Mouse (Mus musculus) cerebellum, adult 2 months (tissue): ENCODE data around the gene Limch1. TPM values are rescaled to one million over a fixed set of nuclear protein-coding genes. Genes with fewer than 3 reads are reported as not detected.

ENCODE experiments used
- DNase-seq, 2 experiments: peaks; one replicate each; pipeline ENCODE4 v3.0.0; 2021
- H3K27ac ChIP-seq: fragments of 200-500 bp; 2 replicates; pipeline ENCODE4 v1.5.1; 2012; ENCODE audit warnings: low read length, control low read depth, inconsistent platforms; ENCODE audit not compliant: insufficient read depth
- H3K27me3 ChIP-seq: fragments of 200-500 bp; 2 replicates; pipeline ENCODE4 v1.6.1; 2012; ENCODE audit warnings: inconsistent platforms, mild to moderate bottlenecking, low read length, moderate library complexity; ENCODE audit not compliant: control insufficient read depth, insufficient read depth
- H3K4me1 ChIP-seq: fragments of 200-500 bp; 2 replicates; pipeline ENCODE4 v1.6.1; 2011; ENCODE audit warnings: low read length; ENCODE audit not compliant: control insufficient read depth, insufficient read depth
- H3K4me3 ChIP-seq: fragments of 200-500 bp; replicated peaks from 2 replicates; pipeline ENCODE3; 2011; ENCODE audit warnings: mild to moderate bottlenecking, low read depth, low read length, control low read depth; ENCODE audit not compliant: insufficient read depth
- CTCF ChIP-seq: fragments of 200-500 bp; IDR thresholded peaks from 2 replicates; pipeline ENCODE4 v1.5.1; 2011; ENCODE audit warnings: low read depth, mild to moderate bottlenecking, control low read depth, low read length, moderate library complexity, borderline replicate concordance; ENCODE audit not compliant: insufficient read depth
- POLR2A ChIP-seq: fragments of 200-500 bp; IDR thresholded peaks from 2 replicates; pipeline ENCODE4 v1.6.1; 2011; ENCODE audit warnings: low read length, control low read depth, borderline replicate concordance; ENCODE audit not compliant: insufficient read depth
- WGBS: fragments of 180-500 bp; shearing (Covaris S2); methylation state at CpG from one replicate; pipeline ENCODE4 v1.1.7; 2018; 5-methylcytosine and 5-hydroxymethylcytosine counted together
- polyA plus RNA-seq: library from polyadenylated mRNA; depleted of rRNA; stranded (reverse); fragments of >200 nt; gene quantifications from 2 replicates; pipeline ENCODE4 v1.2.3, GENCODE M21; 2012

Gene Limch1
- polyA plus RNA-seq, 1 experiment = 68.1 TPM

DNA sequence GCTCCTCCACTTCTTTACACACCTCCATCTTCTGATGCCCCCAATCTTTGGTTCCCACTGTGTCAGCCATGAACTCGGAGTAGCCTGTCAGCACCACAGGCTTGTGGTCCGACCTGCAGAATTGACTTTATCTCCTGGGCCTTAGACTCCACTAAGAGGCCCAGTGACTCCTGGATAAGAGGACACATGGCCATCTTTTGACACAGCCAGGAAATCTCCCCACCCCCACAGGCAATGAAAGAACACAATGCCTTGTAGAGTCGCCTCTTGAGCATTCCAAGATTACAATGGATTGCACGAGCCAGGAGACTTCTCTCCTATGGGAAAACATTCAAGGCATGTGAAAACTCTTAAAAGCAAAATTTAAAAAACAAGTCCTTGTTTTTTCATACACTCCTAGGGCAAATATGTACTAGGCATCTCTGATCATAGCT is 30.1 kb upstream of the Limch1 start:
- no peak overlapping the region for H3K4me3 ChIP-seq
- H3K27me3 ChIP-seq = no peaks in the 10 kb centered on the region
- H3K27ac ChIP-seq = no peak overlapping the region
- WGBS = 63% methylated on average over 4 of the region's 4 CpGs
- no peak for DNase-seq
- no peaks in the 10 kb centered on the region for H3K4me1 ChIP-seq
- no peak for TF ChIP-seq CTCF
- no peak for TF ChIP-seq POLR2A

DNA sequence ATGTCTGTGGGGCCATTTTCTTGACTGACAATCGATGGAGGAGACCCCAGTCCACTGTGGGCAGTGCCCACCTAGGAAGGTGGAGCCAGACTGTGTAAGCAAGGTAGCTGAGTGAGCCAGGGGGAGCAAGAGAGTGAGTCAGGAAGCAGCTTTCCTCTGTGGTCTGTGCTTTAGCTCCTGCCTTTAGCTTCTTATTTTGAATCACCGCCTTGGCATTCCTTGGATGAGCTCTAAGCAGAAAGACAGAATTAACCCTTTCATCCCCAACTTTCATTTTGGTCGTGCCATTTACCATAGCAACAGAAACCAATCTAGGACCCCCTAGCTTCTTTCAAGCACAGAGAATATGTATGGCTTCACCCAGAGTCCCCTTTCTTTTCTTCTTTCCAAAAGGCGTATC is 27.7 kb upstream of the Limch1 start:
- 61% methylated on average over 4 of the region's 4 CpGs for WGBS
- TF ChIP-seq POLR2A (no peak), CTCF (no peak)
- no peak for DNase-seq

DNA sequence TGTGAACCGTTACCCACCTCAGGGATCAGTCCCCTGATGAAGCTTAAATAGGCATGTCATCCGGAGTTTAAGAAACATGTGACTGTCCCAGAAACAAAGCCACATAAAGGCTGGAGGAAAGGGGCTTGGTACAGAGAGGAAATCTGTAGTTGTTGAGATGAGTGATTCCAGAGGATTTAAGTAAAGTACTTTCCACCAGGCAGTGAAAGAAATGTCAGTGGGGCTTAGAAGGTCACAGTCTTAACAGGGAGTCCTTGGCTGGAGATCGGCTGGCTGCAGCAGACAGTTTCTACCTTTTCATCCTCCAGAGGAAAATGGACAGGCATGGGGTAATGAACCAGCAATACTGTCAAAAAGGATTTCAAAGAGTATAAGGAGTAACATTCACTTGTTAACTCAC is 27.2 kb upstream of the Limch1 start:
- 76% methylated on average over 3 of the region's 3 CpGs for WGBS
- no peaks in the 10 kb centered on the region for H3K27me3 ChIP-seq
- H3K4me3 ChIP-seq = no peak overlapping the region
- H3K4me1 ChIP-seq = no peaks in the 10 kb centered on the region
- DNase-seq = no peak
- TF ChIP-seq POLR2A (no peak), CTCF (no peak)
- H3K27ac ChIP-seq = no peak overlapping the region

More for the DNA sequence above, 27.7 kb upstream of the Limch1 start:
- H3K27me3 ChIP-seq = no peaks in the 10 kb centered on the region
- H3K27ac ChIP-seq = no peak overlapping the region
- H3K4me1 ChIP-seq = no peaks in the 10 kb centered on the region
- no peak overlapping the region for H3K4me3 ChIP-seq

DNA sequence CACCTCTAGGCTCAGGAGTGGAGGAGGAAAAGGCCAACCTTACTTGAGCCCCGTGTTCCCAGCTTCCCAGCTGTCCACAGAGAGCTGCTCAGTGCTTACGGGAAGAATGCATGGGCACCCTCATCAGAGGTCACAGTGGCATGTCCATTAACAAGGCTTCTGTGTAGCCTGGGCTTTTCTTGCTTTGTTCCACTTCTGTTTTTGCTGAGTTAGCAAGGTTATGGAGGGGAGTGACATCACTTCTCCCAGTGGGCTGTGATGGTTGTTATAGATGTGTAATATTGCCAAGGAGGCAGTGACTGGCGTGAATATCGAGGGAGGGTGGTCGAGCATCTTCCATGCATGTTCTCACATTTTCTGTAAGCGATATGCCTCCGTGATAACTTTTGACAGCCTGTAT is 26.7 kb upstream of the Limch1 start:
- Histone ChIP-seq H3K4me1 (no peaks in the 10 kb centered on the region), H3K27me3 (no peaks in the 10 kb centered on the region), H3K27ac (no peak overlapping the region), H3K4me3 (no peak overlapping the region)
- no peak for DNase-seq
- TF ChIP-seq CTCF (no peak), POLR2A (no peak)
- WGBS = 79% methylated on average over 7 of the region's 7 CpGs

DNA sequence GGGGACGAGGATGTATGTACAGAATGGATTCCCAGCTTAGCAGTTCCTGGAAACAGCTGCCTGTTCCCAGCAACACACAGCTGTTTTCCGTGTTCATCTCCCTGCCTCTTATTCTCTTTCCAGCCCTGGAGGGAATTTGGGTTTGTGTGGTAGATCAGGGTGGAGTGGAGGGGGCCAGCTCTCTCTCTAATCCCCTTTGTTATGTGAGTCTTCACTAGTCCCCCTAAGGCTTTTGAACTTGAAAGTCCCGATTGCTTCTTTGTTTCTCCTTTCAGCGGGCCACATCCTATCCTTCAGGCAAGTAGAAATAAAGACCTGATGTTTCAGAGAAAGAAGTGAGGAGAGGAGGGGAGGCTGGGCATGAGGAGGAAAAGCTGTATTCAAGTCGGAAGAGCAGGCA is 24.7 kb upstream of the Limch1 start:
- Histone ChIP-seq H3K27ac (no peak overlapping the region), H3K4me1 (no peaks in the 10 kb centered on the region), H3K4me3 (no peak overlapping the region), H3K27me3 (no peaks in the 10 kb centered on the region)
- DNase-seq = no peak
- TF ChIP-seq CTCF = no peak
- WGBS = 38% methylated on average over 5 of the region's 5 CpGs

DNA sequence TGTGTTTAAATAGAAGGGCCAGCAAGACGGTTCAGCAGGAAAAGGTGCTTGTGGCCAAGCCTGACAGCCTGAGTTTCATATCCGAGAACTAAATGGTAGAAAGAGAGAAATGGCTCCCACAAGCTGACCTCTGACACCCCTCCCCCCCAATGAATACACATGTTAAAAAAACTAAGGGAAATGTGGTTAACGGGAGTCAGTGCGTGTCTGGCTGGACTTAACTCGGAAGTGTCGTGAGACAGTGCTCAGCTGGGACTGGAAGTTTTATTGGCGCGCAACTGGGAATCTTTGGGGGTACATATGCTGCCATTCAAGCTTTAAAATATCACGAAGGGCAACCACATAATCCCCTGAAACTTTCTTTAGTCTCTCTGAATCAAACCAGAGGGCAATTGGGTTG is 23.0 kb upstream of the Limch1 start:
- Histone ChIP-seq H3K27ac (no peak overlapping the region), H3K27me3 (no peaks in the 10 kb centered on the region), H3K4me1 (no peaks in the 10 kb centered on the region), H3K4me3 (no peak overlapping the region)
- WGBS = 79% methylated on average over 9 of the region's 9 CpGs
- no peak for TF ChIP-seq POLR2A
- no peak for TF ChIP-seq CTCF
- no peak for DNase-seq

DNA sequence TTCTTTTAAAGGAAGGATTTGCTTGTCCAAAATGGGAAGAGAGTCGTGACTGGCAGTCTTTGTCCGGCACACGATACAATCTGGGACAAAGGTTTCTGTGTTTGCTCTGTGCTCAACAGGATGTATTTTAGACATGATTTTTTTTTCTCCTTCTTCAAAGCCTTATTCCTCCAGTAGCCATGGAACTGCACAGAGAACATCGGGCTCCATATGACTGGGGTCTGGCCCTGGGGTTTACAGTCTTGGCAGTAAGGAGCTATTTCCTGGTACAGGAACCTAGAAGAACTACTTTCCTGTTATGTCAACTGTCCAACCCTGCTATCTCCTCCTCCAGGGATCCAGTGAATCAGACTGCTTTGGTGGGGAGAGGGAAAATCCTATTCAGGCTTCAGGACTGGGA is 22.6 kb upstream of the Limch1 start:
- TF ChIP-seq POLR2A (no peak), CTCF (no peak)
- no peaks in the 10 kb centered on the region for H3K27me3 ChIP-seq
- H3K27ac ChIP-seq = no peak overlapping the region
- no peak for DNase-seq
- 64% methylated on average over 4 of the region's 4 CpGs for WGBS
- no peaks in the 10 kb centered on the region for H3K4me1 ChIP-seq
- H3K4me3 ChIP-seq = no peak overlapping the region

DNA sequence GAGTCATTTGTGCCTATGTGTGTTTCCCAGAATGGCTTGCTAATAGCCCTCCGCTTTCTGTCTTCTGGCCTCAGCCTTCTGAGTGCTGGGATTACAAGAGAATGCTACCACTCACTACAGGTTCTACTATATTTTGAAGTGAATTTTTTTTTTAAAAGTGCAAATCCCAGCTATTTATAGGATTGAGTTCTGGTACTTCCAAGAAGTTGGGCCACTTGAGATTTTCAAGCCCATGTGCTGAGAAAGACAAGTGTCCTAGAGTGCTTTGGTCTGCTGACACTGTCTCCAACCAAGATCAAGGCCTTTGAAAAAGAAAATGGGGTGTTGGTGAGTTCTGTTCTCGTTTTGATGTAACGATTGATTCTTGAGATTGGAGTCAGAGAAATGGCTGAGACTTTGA is 22.0 kb upstream of the Limch1 start:
- Histone ChIP-seq H3K4me1 (no peaks in the 10 kb centered on the region), H3K27ac (no peak overlapping the region), H3K27me3 (no peaks in the 10 kb centered on the region), H3K4me3 (no peak overlapping the region)
- WGBS = 95% methylated on average over 3 of the region's 3 CpGs
- TF ChIP-seq CTCF = no peak
- TF ChIP-seq POLR2A = no peak
- no peak for DNase-seq
